Mouse (Mus musculus): Measurements from ENCODE around the gene Cobl.

DNA sequence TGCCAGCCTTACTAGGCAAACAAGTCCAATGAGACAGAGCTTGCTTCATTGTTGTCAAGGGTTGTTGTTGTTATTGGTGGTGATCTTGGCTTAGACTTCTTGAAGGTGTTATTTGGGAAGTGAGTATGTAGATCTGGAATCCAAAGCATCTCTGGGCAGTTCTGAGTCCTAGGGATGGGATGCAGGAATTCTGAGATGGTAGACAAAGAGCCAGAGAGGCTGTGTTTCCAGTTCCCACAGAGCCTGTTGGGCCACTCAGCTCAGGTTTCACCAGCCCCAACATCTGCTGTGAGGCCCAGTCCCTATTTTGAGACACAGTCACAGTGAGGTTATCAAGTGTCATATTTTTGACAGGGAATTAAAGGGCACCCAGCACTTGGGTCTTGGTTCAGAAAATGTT is 68.6 kb downstream of the Cobl start:
- TF ChIP-seq CTCF (IDR thresholded peaks at IDR 0.05; ENCODE audit: borderline replicate concordance, insufficient read depth, low read depth, low read length) (no peak), POLR2A (IDR thresholded peaks at IDR 0.05; ENCODE audit: borderline replicate concordance, insufficient read depth, low read length) (no peak)

Measured in cerebellum, adult 2 months (tissue).